Mouse (Mus musculus) CH12.LX (cell line): ENCODE data around the gene Ints2.

Source experiments
- CTCF ChIP-seq, 2 experiments: IDR thresholded peaks in 1 of 2; conservative IDR thresholded peaks in 1 of 2; 2 replicates each; pipeline ENCODE4 v1.5.1; 2011 to 2012; ENCODE audit warnings: low read depth in 2 of 2, low read length in 2 of 2, improper control_type of control experiment in 1 of 2, inconsistent platforms in 1 of 2, mild to moderate bottlenecking in 1 of 2, moderate library complexity in 1 of 2
- JUN ChIP-seq: IDR thresholded peaks from 2 replicates; pipeline ENCODE4 v1.6.1; 2011; ENCODE audit warnings: low read depth, mild to moderate bottlenecking, low read length, improper control_type of control experiment, moderate library complexity; ENCODE audit not compliant: insufficient read depth
- MAFK ChIP-seq: IDR thresholded peaks from 2 replicates; pipeline ENCODE4 v1.6.1; 2011; ENCODE audit warnings: low read length, improper control_type of control experiment; ENCODE audit not compliant: insufficient replicate concordance
- NRF1 ChIP-seq: IDR thresholded peaks from 2 replicates; pipeline ENCODE4 v1.6.1; 2014; ENCODE audit warnings: low read depth, mild to moderate bottlenecking, inconsistent platforms, low read length, improper control_type of control experiment, moderate library complexity
- POLR2A ChIP-seq: IDR thresholded peaks from 2 replicates; pipeline ENCODE4 v1.6.1; 2011; ENCODE audit warnings: low read depth, mild to moderate bottlenecking, improper control_type of control experiment, low read length
- POLR2AphosphoS2 ChIP-seq: IDR thresholded peaks from 2 replicates; pipeline ENCODE4 v1.6.1; 2011; ENCODE audit warnings: low read depth, low read length, improper control_type of control experiment
- RAD21 ChIP-seq: IDR thresholded peaks from 2 replicates; pipeline ENCODE4 v1.6.1; 2011; ENCODE audit warnings: low read depth, mild to moderate bottlenecking, low read length, improper control_type of control experiment, moderate library complexity
- RCOR1 ChIP-seq: conservative IDR thresholded peaks from 2 replicates; pipeline ENCODE4 v1.6.1; 2012; ENCODE audit warnings: low read depth, mild to moderate bottlenecking, inconsistent platforms, low read length, improper control_type of control experiment
- SIN3A ChIP-seq: IDR thresholded peaks from 2 replicates; pipeline ENCODE4 v1.6.1; 2012; ENCODE audit warnings: low read length, improper control_type of control experiment, inconsistent platforms
- USF1 ChIP-seq: IDR thresholded peaks from 2 replicates; pipeline ENCODE4 v1.6.1; 2014; ENCODE audit warnings: low read depth, mild to moderate bottlenecking, inconsistent platforms, low read length, improper control_type of control experiment
- ZNF384 ChIP-seq: IDR thresholded peaks from 2 replicates; pipeline ENCODE4 v1.6.1; 2012; ENCODE audit warnings: low read depth, low read length, improper control_type of control experiment, inconsistent platforms

DNA sequence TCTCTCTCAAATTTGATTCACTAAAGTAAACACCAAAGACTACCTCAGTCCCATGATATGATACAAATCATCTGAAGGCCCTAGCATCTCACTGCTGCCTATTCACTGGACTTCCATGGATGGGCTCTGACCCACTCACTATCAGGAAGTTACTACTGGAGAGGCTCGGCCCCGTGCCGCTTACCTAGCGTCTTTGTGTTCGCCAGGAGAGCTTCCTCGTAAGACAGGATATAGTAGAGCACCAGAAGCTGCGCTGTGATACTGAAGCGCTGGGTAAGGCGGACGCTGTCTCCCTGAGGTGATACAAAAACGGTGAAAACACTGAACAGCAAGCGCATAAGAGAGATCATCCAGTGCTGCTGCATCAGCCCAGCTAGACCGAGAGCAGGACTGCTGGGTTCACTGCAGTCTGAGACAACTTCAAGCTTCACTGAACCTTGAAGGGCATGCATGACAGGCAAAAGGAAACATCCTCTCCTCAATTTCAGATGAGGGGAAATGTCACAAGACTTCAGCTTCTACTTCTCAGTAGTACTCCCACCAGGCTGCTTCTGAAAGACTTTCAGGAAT, 25.5 kb downstream of the Ints2 start:
- TF ChIP-seq SIN3A (no peak), JUN (no peak), POLR2A (no peak), POLR2AphosphoS2 (no peak), CTCF (conservative IDR thresholded peaks at IDR 0.05 in 1 of 2, IDR thresholded peaks at IDR 0.05 in 1 of 2; ENCODE audit: low read depth in 2 of 2, low read length in 2 of 2) (no peak), RAD21 (no peak), USF1 (no peak), ZNF384 (no peak), MAFK (no peak), RCOR1 (no peak), NRF1 (no peak)
